Mouse (Mus musculus): Measurements from ENCODE around the gene Ptprj. TPM values are rescaled to one million over a fixed set of nuclear protein-coding genes. Genes with fewer than 3 reads are reported as not detected.

Gene Ptprj
- polyA plus RNA-seq, 1 experiment: not detected

- Histone ChIP-seq H3K4me3 (ENCODE audit: insufficient read depth, low read depth, low read length) (no peak overlapping the region), H3K27ac (ENCODE audit: insufficient read depth, low read depth, low read length) (no peak overlapping the region), H3K4me1 (ENCODE audit: control insufficient read depth, insufficient read depth, low read length) (peaks cover 21% of the 10 kb centered on the region)
- WGBS: 85% methylated on average over 3 of the region's 3 CpGs
- TF ChIP-seq CTCF (IDR thresholded peaks at IDR 0.05; ENCODE audit: insufficient read depth, low read depth, low read length) (no peak), POLR2A (IDR thresholded peaks at IDR 0.05; ENCODE audit: insufficient read depth, low read depth, low read length) (no peak)
Observed at GRCm38 (mm10) chr2:90503182-90503833, 77.1 kb downstream of the Ptprj start.

- no peak overlapping the region for H3K27ac ChIP-seq (ENCODE audit: insufficient read depth, low read depth, low read length)
- peaks cover 21% of the 10 kb centered on the region for H3K4me1 ChIP-seq (ENCODE audit: control insufficient read depth, insufficient read depth, low read length)
- TF ChIP-seq CTCF (IDR thresholded peaks at IDR 0.05; ENCODE audit: insufficient read depth, low read depth, low read length): no peak
- TF ChIP-seq POLR2A (IDR thresholded peaks at IDR 0.05; ENCODE audit: insufficient read depth, low read depth, low read length): no peak
- H3K4me3 ChIP-seq (ENCODE audit: insufficient read depth, low read depth, low read length): no peak overlapping the region
Observed at GRCm38 (mm10) chr2:90502738-90503137, 77.7 kb downstream of the Ptprj start.

- Histone ChIP-seq H3K4me3 (ENCODE audit: insufficient read depth, low read depth, low read length) (no peak overlapping the region), H3K27ac (ENCODE audit: insufficient read depth, low read depth, low read length) (peak overlapping the region; percentile 5; the same call in 1 of the 2 replicates), H3K4me1 (ENCODE audit: control insufficient read depth, insufficient read depth, low read length) (peaks cover 19% of the 10 kb centered on the region)
- TF ChIP-seq CTCF (IDR thresholded peaks at IDR 0.05; ENCODE audit: insufficient read depth, low read depth, low read length) (no peak), POLR2A (IDR thresholded peaks at IDR 0.05; ENCODE audit: insufficient read depth, low read depth, low read length) (no peak)
- 56% methylated on average over 3 of the region's 3 CpGs for WGBS
Observed at GRCm38 (mm10) chr2:90501708-90502107, 78.7 kb downstream of the Ptprj start.

- Histone ChIP-seq H3K27ac (ENCODE audit: insufficient read depth, low read depth, low read length) (0 out of 2 replicates have a peak overlapping the region, but pooled peaks have one; percentile 19), H3K4me1 (ENCODE audit: control insufficient read depth, insufficient read depth, low read length) (peaks cover 14% of the 10 kb centered on the region), H3K4me3 (ENCODE audit: insufficient read depth, low read depth, low read length) (no peak overlapping the region)
- TF ChIP-seq CTCF (IDR thresholded peaks at IDR 0.05; ENCODE audit: insufficient read depth, low read depth, low read length): no peak
- no peak for TF ChIP-seq POLR2A (IDR thresholded peaks at IDR 0.05; ENCODE audit: insufficient read depth, low read depth, low read length)
Observed at GRCm38 (mm10) chr2:90500892-90501291, 79.6 kb downstream of the Ptprj start.

GRCm38 (mm10) chr2:90499002-90499401 is 81.4 kb downstream of the Ptprj start:
- no peak overlapping the region for H3K27ac ChIP-seq (ENCODE audit: insufficient read depth, low read depth, low read length)
- no peak for TF ChIP-seq CTCF (IDR thresholded peaks at IDR 0.05; ENCODE audit: insufficient read depth, low read depth, low read length)
- TF ChIP-seq POLR2A (IDR thresholded peaks at IDR 0.05; ENCODE audit: insufficient read depth, low read depth, low read length): no peak
- H3K4me1 ChIP-seq (ENCODE audit: control insufficient read depth, insufficient read depth, low read length): peaks cover 6% of the 10 kb centered on the region
- H3K4me3 ChIP-seq (ENCODE audit: insufficient read depth, low read depth, low read length): no peak overlapping the region
- WGBS: 61% methylated on average over 1 of the region's 1 CpGs

GRCm38 (mm10) chr2:90497551-90497950 is 82.9 kb downstream of the Ptprj start:
- no peak overlapping the region for H3K27ac ChIP-seq (ENCODE audit: insufficient read depth, low read depth, low read length)
- TF ChIP-seq POLR2A (IDR thresholded peaks at IDR 0.05; ENCODE audit: insufficient read depth, low read depth, low read length) (no peak), CTCF (IDR thresholded peaks at IDR 0.05; ENCODE audit: insufficient read depth, low read depth, low read length) (no peak)
- H3K4me3 ChIP-seq (ENCODE audit: insufficient read depth, low read depth, low read length): no peak overlapping the region
- peaks cover 3% of the 10 kb centered on the region for H3K4me1 ChIP-seq (ENCODE audit: control insufficient read depth, insufficient read depth, low read length)
- WGBS: 86% methylated on average over 3 of the region's 3 CpGs

- peaks cover 3% of the 10 kb centered on the region for H3K4me1 ChIP-seq (ENCODE audit: control insufficient read depth, insufficient read depth, low read length)
- no peak overlapping the region for H3K27ac ChIP-seq (ENCODE audit: insufficient read depth, low read depth, low read length)
- TF ChIP-seq POLR2A (IDR thresholded peaks at IDR 0.05; ENCODE audit: insufficient read depth, low read depth, low read length): no peak
- no peak for TF ChIP-seq CTCF (IDR thresholded peaks at IDR 0.05; ENCODE audit: insufficient read depth, low read depth, low read length)
- H3K4me3 ChIP-seq (ENCODE audit: insufficient read depth, low read depth, low read length): no peak overlapping the region
- WGBS: 83% methylated on average over 5 of the region's 5 CpGs
Observed at GRCm38 (mm10) chr2:90496680-90497074, 83.8 kb downstream of the Ptprj start.

GRCm38 (mm10) chr2:90496012-90496679 is 84.3 kb downstream of the Ptprj start:
- H3K4me1 ChIP-seq (ENCODE audit: control insufficient read depth, insufficient read depth, low read length): peaks cover 3% of the 10 kb centered on the region
- WGBS: 91% methylated on average over 4 of the region's 4 CpGs
- TF ChIP-seq POLR2A (IDR thresholded peaks at IDR 0.05; ENCODE audit: insufficient read depth, low read depth, low read length) (no peak), CTCF (IDR thresholded peaks at IDR 0.05; ENCODE audit: insufficient read depth, low read depth, low read length) (no peak)
- H3K4me3 ChIP-seq (ENCODE audit: insufficient read depth, low read depth, low read length): no peak overlapping the region
- no peak overlapping the region for H3K27ac ChIP-seq (ENCODE audit: insufficient read depth, low read depth, low read length)

- TF ChIP-seq POLR2A (IDR thresholded peaks at IDR 0.05; ENCODE audit: insufficient read depth, low read depth, low read length) (no peak), CTCF (IDR thresholded peaks at IDR 0.05; ENCODE audit: insufficient read depth, low read depth, low read length) (no peak)
- Histone ChIP-seq H3K4me3 (ENCODE audit: insufficient read depth, low read depth, low read length) (no peak overlapping the region), H3K27ac (ENCODE audit: insufficient read depth, low read depth, low read length) (peak overlapping the region; percentile 60), H3K4me1 (ENCODE audit: control insufficient read depth, insufficient read depth, low read length) (peaks cover 7% of the 10 kb centered on the region)
- WGBS: 56% methylated on average over 13 of the region's 13 CpGs
Observed at GRCm38 (mm10) chr2:90490279-90491046, 90.0 kb downstream of the Ptprj start.

Measured in olfactory bulb, adult 2 months (tissue).